Mouse (Mus musculus): ENCODE results near the gene Ubac2.

Ubac2 gene

GRCm38 (mm10) chr14:121949436-121949835, 71.0 kb downstream of the Ubac2 start:
- DNase-seq (ENCODE audit: extremely low spot score, low spot score): no peak

GRCm38 (mm10) chr14:121949897-121950296, 71.5 kb downstream of the Ubac2 start:
- no peak for DNase-seq (ENCODE audit: extremely low spot score, low spot score)

DNA sequence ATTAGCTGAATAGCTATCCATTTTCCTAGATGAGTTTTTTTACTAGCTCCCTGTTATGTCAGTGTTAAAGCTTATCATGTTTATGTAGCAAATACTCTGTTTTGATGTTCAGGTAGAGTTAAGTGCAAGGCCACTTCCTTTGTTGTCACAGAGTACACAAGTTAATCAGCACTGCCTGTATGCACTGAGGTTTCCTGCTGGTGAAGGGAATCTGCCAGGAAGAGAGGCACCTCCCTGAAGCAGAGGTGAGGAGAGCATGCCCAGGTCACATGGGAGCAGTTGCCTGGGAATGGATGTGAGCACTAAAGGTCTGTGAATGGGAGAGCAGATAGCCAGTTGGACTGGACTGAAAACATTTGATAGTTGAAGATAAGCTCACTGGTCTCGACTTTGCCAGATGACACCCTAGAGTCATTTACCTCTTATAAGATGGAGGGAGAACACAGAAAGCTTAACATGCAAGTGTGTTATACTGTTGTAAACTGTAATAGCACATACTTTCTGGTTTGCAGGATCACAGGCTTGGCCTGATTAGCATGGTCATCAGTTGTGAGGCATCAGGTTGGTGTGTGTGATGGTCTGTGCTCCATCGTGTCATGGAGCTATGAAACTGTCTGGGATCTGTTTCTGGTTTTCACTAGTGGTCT, 73.1 kb downstream of the Ubac2 start:
- no peak for DNase-seq (ENCODE audit: extremely low spot score, low spot score)

GRCm38 (mm10) chr14:121952046-121952400, 73.6 kb downstream of the Ubac2 start:
- DNase-seq (ENCODE audit: extremely low spot score, low spot score): no peak

DNA sequence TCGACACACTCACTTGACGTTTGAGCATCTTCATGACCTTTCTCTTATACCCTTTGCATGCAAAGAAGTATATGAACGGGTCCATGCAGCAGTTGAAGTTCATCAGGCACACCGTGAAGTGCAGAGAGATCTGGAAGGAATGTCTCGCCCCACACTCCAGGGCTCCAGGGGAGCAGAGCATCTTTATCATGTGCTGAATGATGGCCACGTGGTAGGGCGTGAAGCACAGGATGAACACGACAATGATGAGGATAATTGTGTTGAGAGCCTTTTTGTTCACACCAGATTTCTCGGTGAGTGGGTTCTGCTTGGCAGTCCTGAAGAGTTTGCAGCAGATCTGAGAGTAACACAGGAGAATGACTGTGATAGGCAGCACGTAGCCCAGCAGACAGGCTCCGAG, 75.7 kb downstream of the Ubac2 start:
- no peak for DNase-seq (ENCODE audit: extremely low spot score, low spot score)

- no peak for DNase-seq (ENCODE audit: extremely low spot score, low spot score)
These were observed 76.2 kb downstream of the Ubac2 start for GRCm38 (mm10) chr14:121954608-121955007.

DNA sequence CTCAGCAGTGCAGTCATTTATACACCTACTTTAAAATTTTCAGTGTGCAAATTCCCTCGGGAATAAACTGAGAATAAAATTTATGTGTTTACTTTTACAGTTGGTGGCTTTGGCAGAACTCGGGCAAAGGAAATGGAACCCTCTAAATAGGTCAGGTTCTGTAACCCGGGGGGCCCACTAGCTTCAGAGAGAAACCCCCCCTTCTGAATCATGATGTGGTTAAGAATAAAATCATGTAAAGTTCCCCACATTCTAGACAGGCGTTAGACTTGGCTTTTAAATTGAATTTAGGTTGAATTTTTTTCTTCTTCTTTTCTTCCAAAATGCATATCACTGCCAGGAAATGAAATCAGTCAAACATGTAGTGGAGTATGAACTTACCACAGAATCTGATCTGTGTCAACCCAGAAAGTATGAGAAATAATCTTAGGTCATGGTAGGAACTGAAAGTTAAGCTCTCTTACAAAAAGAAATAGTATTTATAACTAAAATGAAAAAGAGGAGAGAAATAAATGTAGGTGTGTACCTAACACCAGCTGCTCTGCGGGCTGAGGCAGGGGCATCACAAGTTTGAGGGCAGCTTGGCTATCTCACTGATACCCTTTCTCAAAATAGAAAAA, 76.9 kb downstream of the Ubac2 start:
- DNase-seq (ENCODE audit: extremely low spot score, low spot score): peak; percentile 5

- peak; percentile 9 for DNase-seq (ENCODE audit: extremely low spot score, low spot score)
These were observed 77.9 kb downstream of the Ubac2 start for GRCm38 (mm10) chr14:121956291-121956690.

DNA sequence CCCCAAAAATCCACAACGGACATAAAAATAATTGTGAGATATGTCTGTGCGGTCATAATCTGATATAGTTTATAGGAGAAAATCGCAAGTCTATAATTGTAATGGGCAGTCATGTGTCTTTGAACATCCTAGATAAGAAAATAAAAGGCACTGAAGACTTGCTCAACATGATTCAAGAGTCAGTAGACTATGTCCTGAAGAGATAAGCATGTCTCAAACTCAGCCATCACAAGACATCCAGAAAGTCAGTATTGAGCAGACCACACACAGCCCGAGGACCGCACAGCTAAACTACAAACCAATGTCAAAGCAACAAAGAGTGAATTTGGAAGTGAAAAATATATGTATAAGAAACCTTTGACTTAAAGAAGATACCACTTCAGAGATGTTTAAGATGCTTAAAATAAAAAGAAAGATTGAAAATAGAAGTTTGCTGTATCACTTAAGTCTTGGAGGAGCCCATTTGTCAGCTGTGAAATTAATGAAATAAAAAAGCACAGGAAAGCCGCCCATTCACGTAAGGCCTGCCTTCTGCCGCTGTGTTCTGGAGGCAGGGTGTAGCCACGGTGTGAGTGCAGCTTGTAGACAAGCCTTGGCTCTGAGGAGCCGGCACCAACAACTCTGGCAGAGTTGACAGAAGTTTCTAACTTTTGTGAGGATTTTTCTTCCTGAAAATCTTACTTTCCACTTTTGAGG, 78.9 kb downstream of the Ubac2 start:
- DNase-seq (ENCODE audit: extremely low spot score, low spot score): peak; percentile 1

DNA sequence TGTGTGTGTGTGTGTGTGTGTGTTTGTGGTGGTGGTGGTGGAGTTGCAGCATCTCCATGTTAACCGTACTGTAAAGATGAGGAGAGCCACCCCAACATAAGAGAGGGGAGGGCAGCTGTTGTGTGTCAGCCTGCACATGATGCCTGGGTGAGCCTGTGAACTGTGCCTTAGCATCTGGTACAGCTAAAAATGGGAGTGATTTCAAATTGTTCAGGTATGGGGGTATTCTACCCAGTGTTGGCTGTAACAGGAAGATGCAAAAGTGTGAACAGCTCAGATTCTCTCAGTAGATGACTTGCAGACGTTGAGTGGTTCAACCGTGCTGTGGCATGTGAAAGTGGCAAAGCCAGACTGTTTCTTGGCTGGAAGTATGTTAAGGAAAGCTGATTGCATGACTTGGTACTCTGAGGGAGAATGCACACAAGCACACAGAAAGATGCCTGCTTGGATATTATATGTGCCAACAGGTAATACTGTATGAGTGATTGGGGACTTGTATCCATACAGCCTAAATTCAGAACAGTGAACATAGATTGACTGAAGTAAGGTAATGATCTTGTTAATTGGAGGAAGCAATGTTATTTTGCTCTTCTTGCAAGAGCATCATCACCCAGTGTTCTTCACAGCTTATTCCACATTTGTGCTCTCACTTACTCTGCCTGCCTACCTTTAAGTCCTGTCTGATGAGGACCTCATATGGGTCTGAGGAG, 79.8 kb downstream of the Ubac2 start:
- peak; percentile 7 for DNase-seq (ENCODE audit: extremely low spot score, low spot score)

DNA sequence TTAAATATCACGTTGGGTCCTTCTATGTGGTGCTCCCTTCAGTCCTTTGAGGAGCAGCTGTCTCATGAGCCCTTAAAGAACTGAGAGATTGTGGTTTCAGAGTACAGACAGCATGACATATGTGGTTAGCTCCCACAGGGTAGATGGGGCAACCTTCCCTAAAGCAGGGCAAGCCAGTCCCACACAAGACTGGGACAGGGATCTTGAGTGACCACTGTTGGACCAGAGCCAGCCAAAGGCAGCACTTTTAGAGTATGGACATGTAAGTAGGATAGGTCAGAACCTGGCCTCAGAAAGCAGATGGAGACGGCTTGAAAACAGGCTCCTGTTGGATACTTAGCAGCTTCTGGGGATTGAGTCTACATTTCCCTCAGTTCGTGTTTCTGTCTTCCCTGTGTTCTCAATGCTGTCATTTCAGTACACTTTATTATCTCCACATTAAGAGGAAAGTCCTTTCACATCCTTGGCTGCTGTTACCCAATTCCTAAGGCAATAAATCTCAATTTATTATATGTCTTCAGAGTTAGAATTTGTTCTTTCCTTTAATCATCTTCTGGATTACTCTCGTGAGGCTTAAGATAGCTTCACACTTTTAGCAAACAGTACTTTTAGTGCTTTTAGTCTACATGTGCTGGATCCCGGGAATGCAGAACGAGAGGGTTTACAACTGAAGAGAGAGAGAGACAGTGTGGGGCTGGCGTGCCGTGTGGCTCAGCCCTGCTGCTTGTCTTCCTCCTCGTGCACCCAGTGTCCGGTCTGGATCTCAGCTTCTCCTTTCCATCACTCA, 80.5 kb downstream of the Ubac2 start:
- DNase-seq (ENCODE audit: extremely low spot score, low spot score): peak; percentile 9

DNA sequence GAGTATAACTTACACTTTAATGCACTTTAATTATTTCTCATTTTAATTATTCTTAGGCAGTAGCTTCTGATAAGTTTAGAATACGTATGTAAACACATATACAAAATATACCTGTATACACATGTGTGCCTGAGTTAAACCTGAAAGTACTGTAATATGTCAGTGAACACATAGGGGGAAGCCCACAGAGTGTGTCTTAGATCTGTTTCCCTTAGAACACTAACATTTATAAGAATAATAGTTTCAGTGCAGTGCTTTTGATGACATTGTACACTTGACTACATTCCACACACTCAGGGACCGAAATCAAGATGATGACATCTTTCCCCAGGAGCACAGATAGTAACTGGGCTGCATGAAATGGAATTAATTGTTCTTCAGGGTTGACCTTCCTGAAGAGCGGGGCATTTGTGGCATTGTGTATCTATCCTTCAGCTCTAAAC, 81.1 kb downstream of the Ubac2 start:
- DNase-seq (ENCODE audit: extremely low spot score, low spot score): no peak

DNA sequence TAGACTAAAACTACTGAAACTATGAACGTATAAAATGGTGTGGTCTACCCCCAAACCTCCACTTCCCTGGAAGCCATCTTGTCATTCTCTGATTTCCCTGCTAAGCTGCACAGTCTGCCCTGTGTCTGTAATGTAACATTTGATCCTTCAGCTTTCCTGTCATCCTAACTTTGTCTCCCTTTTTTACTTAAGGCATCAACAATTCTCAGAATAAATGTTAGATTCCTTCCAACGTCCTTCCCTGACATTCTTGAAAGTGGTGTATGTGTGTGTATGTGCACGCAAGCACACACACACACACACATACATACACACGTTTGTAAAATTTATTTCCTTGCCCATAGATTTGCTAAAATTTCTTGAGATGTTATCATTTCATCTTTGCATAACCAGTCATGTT, 81.6 kb downstream of the Ubac2 start:
- no peak for DNase-seq (ENCODE audit: extremely low spot score, low spot score)

DNA sequence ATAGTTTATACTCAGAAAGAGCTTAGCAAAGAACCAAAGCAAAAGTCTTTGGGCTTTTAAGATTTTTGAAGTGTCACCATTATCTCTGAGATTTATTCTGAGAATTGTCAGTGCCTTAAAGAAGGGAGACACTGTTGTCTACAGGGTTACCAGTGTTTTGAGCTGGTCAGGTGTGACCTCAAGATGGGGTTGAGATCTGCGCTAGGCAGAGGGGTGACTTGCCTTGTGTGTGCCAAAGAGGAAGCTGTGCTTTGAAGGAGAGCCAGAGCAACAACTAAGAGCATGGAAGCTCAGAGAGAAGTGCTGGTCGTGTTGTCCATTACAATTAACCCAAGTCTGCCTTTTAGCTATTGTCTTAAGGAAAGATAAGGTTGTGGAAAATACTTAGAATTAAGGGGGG, 82.1 kb downstream of the Ubac2 start:
- no peak for DNase-seq (ENCODE audit: extremely low spot score, low spot score)

DNA sequence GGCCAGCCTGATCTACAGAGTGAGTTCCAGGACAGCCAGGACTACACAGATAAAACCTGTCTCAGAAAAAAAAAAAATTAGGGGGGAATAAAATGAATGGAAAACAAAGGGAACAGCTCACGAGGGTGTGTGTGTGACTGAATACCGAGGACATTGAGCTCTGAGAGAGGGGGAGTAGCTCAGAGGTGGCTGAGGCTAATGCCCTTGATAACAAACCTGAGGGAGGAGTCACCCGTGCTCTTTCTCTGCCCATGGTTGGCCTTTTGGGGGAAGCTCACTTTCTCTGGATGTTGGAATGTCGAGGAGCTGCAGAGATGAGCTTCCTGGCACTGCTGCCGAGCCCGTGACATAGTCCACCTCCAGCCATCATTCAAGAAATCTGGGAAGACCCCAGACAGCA, 82.6 kb downstream of the Ubac2 start:
- peak; percentile 8 for DNase-seq (ENCODE audit: extremely low spot score, low spot score)

DNA sequence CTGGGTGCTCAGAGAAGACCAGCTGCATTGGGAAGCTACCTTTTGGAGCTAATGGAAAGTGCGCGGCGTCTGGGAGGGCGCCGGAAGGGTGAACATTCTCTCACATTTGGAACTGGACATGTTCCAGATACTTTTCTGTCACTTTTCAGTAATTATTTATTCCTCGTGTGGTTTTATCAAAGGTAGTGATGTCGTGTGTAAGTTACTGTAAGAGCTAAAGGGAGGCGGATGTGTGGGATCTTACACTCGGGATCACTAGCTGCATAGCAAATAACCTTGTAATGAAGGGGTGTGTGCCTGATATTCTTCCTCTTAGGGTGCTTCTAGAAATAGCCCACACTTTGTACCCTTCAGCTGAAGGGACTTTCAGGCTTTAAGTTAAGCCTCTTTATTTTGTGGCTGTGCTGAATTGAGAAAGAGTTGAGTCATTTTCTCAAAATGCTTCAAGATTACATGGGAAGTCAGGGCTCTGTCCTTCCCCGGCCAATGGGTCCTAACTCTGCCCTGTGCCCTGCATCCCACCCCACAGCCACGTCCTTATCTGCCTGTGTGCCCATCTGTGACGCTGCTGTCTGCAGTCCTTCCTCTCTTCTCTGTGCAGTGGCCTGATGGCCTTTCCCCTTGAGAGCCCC, 83.2 kb downstream of the Ubac2 start:
- no peak for DNase-seq (ENCODE audit: extremely low spot score, low spot score)

- peak; percentile 12 for DNase-seq (ENCODE audit: extremely low spot score, low spot score)
These were observed 83.9 kb downstream of the Ubac2 start for GRCm38 (mm10) chr14:121962128-121962890.

DNA sequence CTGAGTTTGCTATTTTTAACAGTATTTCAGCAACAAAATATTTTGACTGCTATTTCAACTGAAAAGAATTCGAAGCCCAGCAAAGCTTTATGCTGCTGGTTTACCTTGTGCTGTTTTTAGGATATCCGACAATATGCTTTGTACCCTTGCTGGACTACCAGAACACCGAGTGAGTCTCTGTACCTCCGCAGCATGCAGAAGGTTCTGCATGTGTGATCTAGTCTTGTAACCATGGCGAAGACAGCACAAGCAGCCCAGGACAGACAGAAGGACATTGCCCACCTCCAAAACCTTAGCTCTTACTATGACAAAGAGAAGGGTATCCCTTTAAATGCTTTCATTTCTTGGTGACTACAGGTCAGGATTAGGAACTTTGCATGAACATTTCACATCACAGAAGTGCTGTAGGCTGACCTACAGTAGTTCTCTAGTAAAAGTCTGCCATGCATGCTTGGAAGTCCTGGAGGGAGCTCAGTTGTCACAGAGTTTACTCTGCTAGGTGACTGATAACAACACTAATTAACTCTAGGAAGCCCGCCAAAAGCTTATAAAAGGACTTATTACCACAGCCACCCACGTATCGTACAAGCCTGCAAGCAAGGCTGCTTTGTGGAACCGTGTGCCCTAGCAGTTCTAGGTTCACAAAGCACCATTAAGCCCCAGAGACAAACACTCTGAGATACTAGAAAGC, 85.0 kb downstream of the Ubac2 start:
- peak; percentile 11 for DNase-seq (ENCODE audit: extremely low spot score, low spot score)

GRCm38 (mm10) chr14:121963942-121964335, 85.5 kb downstream of the Ubac2 start:
- peak; percentile 8 for DNase-seq (ENCODE audit: extremely low spot score, low spot score)

DNA sequence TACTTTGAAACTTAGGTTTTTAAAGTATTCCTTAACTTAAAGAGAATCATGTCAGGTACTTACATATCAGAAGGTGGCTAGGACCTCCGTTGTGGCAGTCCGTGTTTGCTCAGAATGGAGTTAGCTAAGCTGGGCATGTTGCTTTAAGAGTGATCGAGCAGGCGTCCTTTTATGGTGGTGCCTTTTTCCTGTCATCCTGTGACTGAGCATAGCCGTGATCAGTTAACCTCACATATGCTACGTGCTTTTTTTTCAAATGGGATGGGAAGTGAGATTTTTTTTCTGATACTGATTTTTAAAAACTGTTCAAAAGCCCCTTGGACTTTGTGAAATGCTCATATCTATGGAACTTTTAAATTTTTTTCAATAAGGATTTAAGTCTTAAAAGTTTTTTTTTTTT, 86.6 kb downstream of the Ubac2 start, which contains the start of gene Gpr183:
TSS of gene Gpr183 (minus strand) at position 206 of the 400 bp plus-strand sequence.
- peak; percentile 7 for DNase-seq (ENCODE audit: extremely low spot score, low spot score)
